Mouse (Mus musculus) CH12.LX (cell line): ENCODE data around the gene Fgfr2.

Source experiments
- CTCF ChIP-seq, 2 experiments: IDR thresholded peaks in 1 of 2; conservative IDR thresholded peaks in 1 of 2; 2 replicates each; pipeline ENCODE4 v1.5.1; 2011 to 2012; ENCODE audit warnings: low read depth in 2 of 2, low read length in 2 of 2, improper control_type of control experiment in 1 of 2, inconsistent platforms in 1 of 2, mild to moderate bottlenecking in 1 of 2, moderate library complexity in 1 of 2
- NRF1 ChIP-seq: IDR thresholded peaks from 2 replicates; pipeline ENCODE4 v1.6.1; 2014; ENCODE audit warnings: low read depth, mild to moderate bottlenecking, inconsistent platforms, low read length, improper control_type of control experiment, moderate library complexity
- USF1 ChIP-seq: IDR thresholded peaks from 2 replicates; pipeline ENCODE4 v1.6.1; 2014; ENCODE audit warnings: low read depth, mild to moderate bottlenecking, inconsistent platforms, low read length, improper control_type of control experiment

DNA sequence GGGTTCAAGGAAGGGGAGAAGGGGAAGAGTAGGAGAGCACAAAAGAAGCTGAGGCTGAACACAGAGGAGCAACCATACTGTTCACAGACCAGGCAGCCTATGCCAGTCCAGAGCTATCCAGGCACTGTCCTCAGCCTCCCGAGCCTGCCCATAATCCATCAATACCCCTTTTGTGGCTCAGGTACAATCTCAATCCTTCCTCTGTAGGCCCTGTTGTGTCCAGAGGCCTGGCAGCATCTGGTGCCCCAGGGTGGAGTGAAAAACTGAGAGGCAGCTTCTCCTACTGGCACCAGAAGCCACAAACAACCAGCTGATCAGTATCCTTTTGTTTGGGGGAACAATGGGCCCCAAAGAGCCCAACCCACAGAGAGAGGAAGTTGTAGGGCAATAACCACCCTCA, 2818.5 kb downstream of the Fgfr2 start:
- TF ChIP-seq CTCF (conservative IDR thresholded peaks at IDR 0.05 in 1 of 2, IDR thresholded peaks at IDR 0.05 in 1 of 2; ENCODE audit: low read depth in 2 of 2, low read length in 2 of 2) (no peak), NRF1 (no peak), USF1 (no peak)
